Mouse (Mus musculus) liver, adult 2 months (tissue): ENCODE results near the gene Dolk. TPM values are rescaled to one million over a fixed set of nuclear protein-coding genes. Genes with fewer than 3 reads are reported as not detected.
A peak's percentile ranks its signal among the peaks of the same experiment; 100 is the strongest.

Experiments
- DNase-seq: peaks from one replicate; pipeline ENCODE4 v3.0.0-alpha.2; 2011; ENCODE audit warnings: low read depth, low spot score; ENCODE audit errors: extremely low read depth
- H3K27ac ChIP-seq: fragments of 200-500 bp; replicated peaks from 2 replicates; pipeline ENCODE4 v1.5.1; 2012; ENCODE audit warnings: low read depth, mild to moderate bottlenecking, control low read depth, inconsistent platforms, low read length; ENCODE audit not compliant: insufficient read depth
- H3K27me3 ChIP-seq: fragments of 200-500 bp; 2 replicates; pipeline ENCODE4 v1.6.1; 2012; ENCODE audit warnings: mild to moderate bottlenecking, moderate library complexity, low read length, inconsistent platforms; ENCODE audit not compliant: control insufficient read depth, insufficient read depth
- H3K36me3 ChIP-seq: fragments of 200-500 bp; 2 replicates; pipeline ENCODE4 v1.6.1; 2012; ENCODE audit warnings: low read length, inconsistent platforms; ENCODE audit not compliant: control insufficient read depth, insufficient read depth
- H3K4me1 ChIP-seq: fragments of 200-500 bp; 2 replicates; pipeline ENCODE4 v1.6.1; 2011; ENCODE audit warnings: low read length; ENCODE audit not compliant: control insufficient read depth, insufficient read depth
- H3K4me3 ChIP-seq: fragments of 200-500 bp; 2 replicates; pipeline ENCODE4 v1.5.1; 2011; ENCODE audit warnings: low read depth, mild to moderate bottlenecking, control low read depth, low read length, moderate library complexity; ENCODE audit not compliant: insufficient read depth
- H3K79me2 ChIP-seq: fragments of 200-500 bp; 2 replicates; pipeline ENCODE4 v1.6.1; 2012; ENCODE audit warnings: inconsistent platforms, mild to moderate bottlenecking, low read length, moderate library complexity; ENCODE audit not compliant: control insufficient read depth, insufficient read depth
- H3K9ac ChIP-seq: fragments of 200-500 bp; 2 replicates; pipeline ENCODE4 v1.6.1; 2012; ENCODE audit warnings: low read depth, mild to moderate bottlenecking, control low read depth, inconsistent platforms, low read length
- CTCF ChIP-seq: fragments of 200-500 bp; IDR thresholded peaks from 2 replicates; pipeline ENCODE4 v1.5.1; 2011; ENCODE audit warnings: low read depth, low read length, control low read depth
- POLR2A ChIP-seq: fragments of 200-500 bp; IDR thresholded peaks from 2 replicates; pipeline ENCODE4 v1.6.1; 2011; ENCODE audit warnings: low read length, control low read depth; ENCODE audit not compliant: insufficient read depth; ENCODE audit errors: extremely low read depth
- WGBS: fragments of 180-500 bp; shearing (Covaris S2); methylation state at CpG from one replicate; pipeline ENCODE4 v1.1.7; 2018; 5-methylcytosine and 5-hydroxymethylcytosine counted together
- polyA plus RNA-seq: library from polyadenylated mRNA; depleted of rRNA; stranded (reverse); fragments of >200 nt; gene quantifications from 2 replicates; pipeline ENCODE4 v1.2.3, GENCODE M21; 2012
- total RNA-seq: library from RNA; depleted of rRNA; stranded (reverse); fragments of >200 nt; gene quantifications from 2 replicates; pipeline ENCODE4 v1.2.3, GENCODE M21; 2014

Dolk gene
- total and polyA plus RNA-seq, 2 experiments, result 12.2 to 20.6 TPM

GRCm38 (mm10) chr2:30319260-30319659 is 33.1 kb upstream of the Dolk start:
- peaks cover 41% of the 10 kb centered on the region for H3K36me3 ChIP-seq
- H3K9ac ChIP-seq, result no peak overlapping the region
- no peak for DNase-seq
- no peaks in the 10 kb centered on the region for H3K79me2 ChIP-seq
- H3K4me1 ChIP-seq, result no peaks in the 10 kb centered on the region
- H3K4me3 ChIP-seq, result no peak overlapping the region
- TF ChIP-seq POLR2A, result no peak
- TF ChIP-seq CTCF, result no peak
- 62% methylated on average over 4 of the region's 4 CpGs for WGBS
- no peaks in the 10 kb centered on the region for H3K27me3 ChIP-seq
- H3K27ac ChIP-seq, result no peak overlapping the region

DNA sequence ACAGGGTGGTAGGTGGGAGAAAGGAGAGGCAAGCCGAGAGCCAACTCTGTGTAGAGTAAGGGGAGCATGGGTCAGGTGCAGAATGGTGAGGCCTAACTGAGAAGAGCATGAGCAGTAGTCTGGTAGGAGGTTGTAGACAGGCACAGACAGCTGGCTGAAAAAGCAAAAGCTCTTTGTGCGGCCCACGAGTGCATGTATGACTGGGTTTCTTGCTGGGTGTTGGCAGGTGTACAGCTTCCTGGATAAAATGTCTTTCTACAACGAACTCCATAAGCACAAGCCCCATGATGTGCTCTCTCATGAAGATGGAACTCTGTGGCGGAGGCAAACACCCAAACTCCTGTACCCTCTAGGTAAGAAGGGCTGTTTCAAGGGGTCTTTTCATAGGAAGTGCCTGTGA is 30.8 kb upstream of the Dolk start:
- DNase-seq, result no peak
- 91% methylated on average over 5 of the region's 5 CpGs for WGBS

DNA sequence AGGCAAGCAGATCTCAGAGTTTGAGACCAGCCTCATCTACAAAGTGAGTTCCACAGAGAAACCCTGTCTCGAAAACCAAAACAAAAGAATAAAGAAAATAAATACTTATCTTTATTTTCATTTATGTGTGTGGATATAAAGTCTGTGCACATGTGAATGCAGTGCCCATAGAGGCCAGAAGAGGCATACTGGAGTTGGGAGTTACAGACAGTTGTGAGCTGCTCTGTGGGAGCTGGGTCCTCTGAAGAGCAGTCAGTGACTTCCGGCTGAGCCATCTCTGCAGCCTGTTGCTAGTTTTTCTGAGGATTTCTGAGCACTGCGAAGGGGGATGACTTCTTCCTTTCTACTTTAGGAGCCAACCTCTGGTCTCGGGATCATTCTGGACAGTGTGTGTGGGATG is 30.0 kb upstream of the Dolk start:
- WGBS, result 94% methylated on average over 4 of the region's 4 CpGs
- H3K27ac ChIP-seq, result no peak overlapping the region
- no peaks in the 10 kb centered on the region for H3K79me2 ChIP-seq
- H3K4me3 ChIP-seq, result no peak overlapping the region
- H3K9ac ChIP-seq, result no peak overlapping the region
- H3K36me3 ChIP-seq, result peaks cover 47% of the 10 kb centered on the region
- TF ChIP-seq POLR2A, result no peak
- no peak for TF ChIP-seq CTCF
- no peaks in the 10 kb centered on the region for H3K4me1 ChIP-seq
- DNase-seq, result no peak
- no peaks in the 10 kb centered on the region for H3K27me3 ChIP-seq

More for the DNA sequence above, 30.8 kb upstream of the Dolk start:
- TF ChIP-seq POLR2A (no peak), CTCF (no peak)
- Histone ChIP-seq H3K9ac (no peak overlapping the region), H3K27me3 (no peaks in the 10 kb centered on the region), H3K27ac (no peak overlapping the region), H3K4me1 (no peaks in the 10 kb centered on the region), H3K79me2 (no peaks in the 10 kb centered on the region), H3K4me3 (no peak overlapping the region), H3K36me3 (peaks cover 45% of the 10 kb centered on the region)

- Histone ChIP-seq H3K4me3 (no peak overlapping the region), H3K36me3 (peaks cover 59% of the 10 kb centered on the region), H3K27ac (no peak overlapping the region), H3K9ac (no peak overlapping the region), H3K4me1 (no peaks in the 10 kb centered on the region), H3K27me3 (no peaks in the 10 kb centered on the region), H3K79me2 (no peaks in the 10 kb centered on the region)
- WGBS, result 82% methylated on average over 2 of the region's 2 CpGs
- no peak for TF ChIP-seq POLR2A
- TF ChIP-seq CTCF, result no peak
- DNase-seq, result peak; percentile 26
Observed at GRCm38 (mm10) chr2:30311481-30311880, 25.3 kb upstream of the Dolk start.

DNA sequence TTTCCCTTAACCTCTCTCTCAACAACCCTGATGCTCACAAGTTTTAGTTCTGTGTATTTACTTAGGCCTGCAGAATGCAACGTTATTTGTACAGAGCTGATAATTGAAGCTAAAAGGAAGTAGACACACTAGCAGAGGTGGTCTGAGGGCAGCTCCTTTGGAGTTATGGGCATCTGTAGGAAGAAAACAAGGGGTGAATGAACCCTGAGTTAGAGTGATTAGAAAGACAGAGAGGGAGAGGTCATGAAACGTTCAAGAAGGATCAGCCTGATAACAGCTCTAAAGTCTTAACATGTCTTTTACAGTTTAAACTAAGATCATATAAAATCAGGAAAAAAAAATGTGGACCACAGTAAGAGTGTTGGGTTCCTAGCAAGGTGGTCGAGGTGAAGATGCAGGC is 23.2 kb upstream of the Dolk start:
- Histone ChIP-seq H3K27ac (no peak overlapping the region), H3K4me3 (no peak overlapping the region)
- 73% methylated on average over 3 of the region's 3 CpGs for WGBS

GRCm38 (mm10) chr2:30306087-30306486 is 20.0 kb upstream of the Dolk start:
- DNase-seq, result no peak
- Histone ChIP-seq H3K36me3 (peaks cover 59% of the 10 kb centered on the region), H3K27ac (no peak overlapping the region), H3K9ac (no peak overlapping the region), H3K4me1 (no peaks in the 10 kb centered on the region), H3K4me3 (no peak overlapping the region), H3K79me2 (no peaks in the 10 kb centered on the region), H3K27me3 (no peaks in the 10 kb centered on the region)
- 92% methylated on average over 7 of the region's 7 CpGs for WGBS
- TF ChIP-seq POLR2A, result no peak
- TF ChIP-seq CTCF, result no peak

More for the DNA sequence above, 23.2 kb upstream of the Dolk start:
- no peak for TF ChIP-seq POLR2A
- no peak for TF ChIP-seq CTCF
- no peaks in the 10 kb centered on the region for H3K4me1 ChIP-seq
- H3K27me3 ChIP-seq, result no peaks in the 10 kb centered on the region
- no peak overlapping the region for H3K9ac ChIP-seq
- DNase-seq, result no peak
- H3K79me2 ChIP-seq, result no peaks in the 10 kb centered on the region
- H3K36me3 ChIP-seq, result peaks cover 57% of the 10 kb centered on the region
